Mouse (Mus musculus): ENCODE results near the gene Echs1. TPM values are rescaled to one million over a fixed set of nuclear protein-coding genes. Genes with fewer than 3 reads are reported as not detected.

Echs1 gene
- polyA plus RNA-seq, 1 experiment, result 75.4 TPM

- peak; percentile 67 for DNase-seq (ENCODE audit: low read depth)
- TF ChIP-seq POLR2A (IDR thresholded peaks at IDR 0.05; ENCODE audit: borderline replicate concordance, extremely low read depth, insufficient read depth, insufficient read length, poor library complexity, severe bottlenecking) (no peak), CTCF (IDR thresholded peaks at IDR 0.05; ENCODE audit: borderline replicate concordance, extremely low read depth, insufficient read depth, insufficient read length) (no peak)
Measured at GRCm38 (mm10) chr7:140059601-140060000, 56.7 kb downstream of the Echs1 start.

- TF ChIP-seq CTCF (IDR thresholded peaks at IDR 0.05; ENCODE audit: borderline replicate concordance, extremely low read depth, insufficient read depth, insufficient read length), result no peak
- no peak for TF ChIP-seq POLR2A (IDR thresholded peaks at IDR 0.05; ENCODE audit: borderline replicate concordance, extremely low read depth, insufficient read depth, insufficient read length, poor library complexity, severe bottlenecking)
- no peak for DNase-seq (ENCODE audit: low read depth)
Measured at GRCm38 (mm10) chr7:140058528-140058927, 57.7 kb downstream of the Echs1 start.

DNA sequence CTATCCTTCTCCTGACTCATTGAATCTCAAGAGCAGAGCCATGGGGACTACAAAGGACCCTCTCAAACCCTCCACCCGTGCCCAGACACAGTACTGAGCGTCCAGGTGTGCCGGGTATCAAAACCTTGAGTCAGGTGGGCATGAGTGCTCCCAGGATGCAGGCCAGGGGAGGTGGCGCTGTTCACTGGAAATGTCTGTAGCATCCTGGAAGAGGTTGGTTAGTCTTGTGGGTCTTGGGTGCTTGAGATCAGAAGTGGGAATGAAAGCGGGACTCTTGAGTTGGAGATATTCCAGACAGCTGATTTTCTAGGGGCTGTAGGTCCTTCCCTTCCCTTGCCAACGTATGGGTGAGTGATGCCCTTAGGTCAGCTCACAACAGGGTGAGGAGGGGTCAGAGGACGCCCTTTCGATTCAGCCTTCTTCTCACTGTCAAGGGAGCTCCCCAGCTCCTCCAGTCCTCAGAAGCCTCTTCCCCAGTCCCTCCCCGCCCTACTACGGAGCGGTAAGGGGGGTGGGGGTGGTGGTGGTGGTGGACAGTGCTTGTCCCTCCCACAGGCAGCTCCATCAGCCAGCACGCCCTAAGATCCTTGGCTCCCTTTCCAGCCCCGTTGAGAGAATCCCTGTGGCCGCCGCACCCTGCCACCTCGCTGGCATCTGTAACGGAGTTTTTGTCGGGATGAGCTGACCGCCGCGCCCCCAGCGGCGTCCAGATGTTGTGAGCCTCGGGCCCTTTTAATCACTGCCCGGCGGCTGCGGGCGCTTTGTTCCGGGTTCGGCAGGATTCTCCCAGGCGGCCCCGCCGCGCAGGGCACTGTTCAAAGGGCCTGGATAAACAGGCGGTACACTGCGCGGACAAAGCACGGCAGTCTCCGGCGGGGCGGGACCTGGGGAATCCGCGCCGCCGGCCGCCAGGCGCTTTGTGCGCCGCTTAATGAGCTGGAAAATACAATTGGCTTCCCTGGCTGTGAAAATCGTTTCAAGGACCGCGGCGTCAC, 58.6 kb downstream of the Echs1 start:
- DNase-seq (ENCODE audit: low read depth), result peak; percentile 92

More for the DNA sequence above, 58.6 kb downstream of the Echs1 start:
- TF ChIP-seq POLR2A (IDR thresholded peaks at IDR 0.05; ENCODE audit: borderline replicate concordance, extremely low read depth, insufficient read depth, insufficient read length, poor library complexity, severe bottlenecking), result peak; percentile 35; the same call in 1 of the 2 replicates
- TF ChIP-seq CTCF (IDR thresholded peaks at IDR 0.05; ENCODE audit: borderline replicate concordance, extremely low read depth, insufficient read depth, insufficient read length), result no peak

Other genes starting within 250 kb of the Echs1 start
- gene Kndc1, start 221.8 kb downstream of the Echs1 start, polyA plus RNA-seq (2012; rRNA removed), result 17.0 and 33.3 TPM in 2 replicates
- gene Utf1, start 172.7 kb downstream of the Echs1 start, polyA plus RNA-seq (2012; rRNA removed), result not detected in 2 replicates
- gene 6430531B16Rik, start 137.7 kb downstream of the Echs1 start, polyA plus RNA-seq (2012; rRNA removed), result 0.55 and 0.76 TPM in 2 replicates
- 12.7 and 14.7 TPM in 2 replicates for gene Adam8, start 123.9 kb downstream of the Echs1 start, polyA plus RNA-seq (2012; rRNA removed)
- gene Zfp511, start 80.1 kb downstream of the Echs1 start, polyA plus RNA-seq (2012; rRNA removed), result 88.0 and 121 TPM in 2 replicates
- 70.3 and 76.2 TPM in 2 replicates for gene Tubgcp2, start 79.8 kb downstream of the Echs1 start, polyA plus RNA-seq (2012; rRNA removed)
- gene Msx3, start 67.4 kb downstream of the Echs1 start, polyA plus RNA-seq (2012; rRNA removed), result 1.3 and 4.0 TPM in 2 replicates
- 146 and 172 TPM in 2 replicates for gene Caly, start 33.9 kb downstream of the Echs1 start, polyA plus RNA-seq (2012; rRNA removed)
- gene Prap1, start 23.1 kb downstream of the Echs1 start, polyA plus RNA-seq (2012; rRNA removed), result 6.4 TPM in 1 of 2 replicates, not detected in the other
- gene Fuom, start 14.0 kb downstream of the Echs1 start, polyA plus RNA-seq (2012; rRNA removed), result 25.3 and 25.7 TPM in 2 replicates
- gene Paox, start 677 bp downstream of the Echs1 start, polyA plus RNA-seq (2012; rRNA removed), result 5.1 and 6.0 TPM in 2 replicates
- gene Mtg1, start 21.1 kb upstream of the Echs1 start, polyA plus RNA-seq (2012; rRNA removed), result 33.9 and 41.5 TPM in 2 replicates
- 10.2 and 16.2 TPM in 2 replicates for gene Sprn, start 38.4 kb upstream of the Echs1 start, polyA plus RNA-seq (2012; rRNA removed)
- not detected in 2 replicates for gene Olfr522, start 48.3 kb upstream of the Echs1 start, polyA plus RNA-seq (2012; rRNA removed)
- gene Olfr523, start 56.7 kb upstream of the Echs1 start, polyA plus RNA-seq (2012; rRNA removed), result not detected in 2 replicates
- not detected in 2 replicates for gene Olfr524, start 89.5 kb upstream of the Echs1 start, polyA plus RNA-seq (2012; rRNA removed)
- gene Cd163l1, start 101.8 kb upstream of the Echs1 start, polyA plus RNA-seq (2012; rRNA removed), result 0.04 TPM in 1 of 2 replicates, not detected in the other
- gene 5830411N06Rik, start 130.8 kb upstream of the Echs1 start, polyA plus RNA-seq (2012; rRNA removed), result 0.05 TPM in 1 of 2 replicates, not detected in the other
- gene Olfr525, start 204.4 kb upstream of the Echs1 start, polyA plus RNA-seq (2012; rRNA removed), result not detected in 2 replicates
- gene Olfr527, start 217.5 kb upstream of the Echs1 start, polyA plus RNA-seq (2012; rRNA removed), result not detected in 2 replicates
- not detected in 2 replicates for gene Olfr60, start 245.2 kb upstream of the Echs1 start, polyA plus RNA-seq (2012; rRNA removed)

Data from brain, embryonic 14.5 days (tissue).